Mouse (Mus musculus) bone marrow, adult 2 months (tissue): ENCODE measurements around the gene Lmx1b.

Experiments used
- CTCF ChIP-seq: fragments of 200-500 bp; IDR thresholded peaks from 2 replicates; pipeline ENCODE4 v1.5.1; 2011; ENCODE audit warnings: low read length, control low read depth; ENCODE audit not compliant: control insufficient read depth, insufficient read depth
- POLR2A ChIP-seq: fragments of 200-500 bp; IDR thresholded peaks from 2 replicates; pipeline ENCODE4 v1.6.1; 2011; ENCODE audit warnings: low read depth, mild to moderate bottlenecking, control low read depth, low read length, borderline replicate concordance; ENCODE audit not compliant: control insufficient read depth

GRCm38 (mm10) chr2:33544203-33544762, 96.0 kb downstream of the Lmx1b start:
- no peak for TF ChIP-seq CTCF
- no peak for TF ChIP-seq POLR2A
